Mouse (Mus musculus) ES-Bruce4 (cell line): ENCODE data around the gene Sugt1.

Source experiments
- CTCF ChIP-seq: IDR thresholded peaks from one replicate; pipeline ENCODE4 v1.8.1; 2011; ENCODE audit warnings: low read depth, low read length
- POLR2A ChIP-seq: IDR thresholded peaks from one replicate; pipeline ENCODE4 v1.8.1; 2011; ENCODE audit warnings: low read length; ENCODE audit not compliant: insufficient read depth

GRCm38 (mm10) chr14:79661005-79661917 is 73.8 kb downstream of the Sugt1 start:
- TF ChIP-seq CTCF, result peak; percentile 79
- TF ChIP-seq POLR2A, result no peak
